Mouse (Mus musculus): Measurements from ENCODE around the gene Stk4. TPM values are rescaled to one million over a fixed set of nuclear protein-coding genes. Genes with fewer than 3 reads are reported as not detected.

Stk4 gene
- polyA plus RNA-seq, 1 experiment from 2014 or later = 80.1 TPM

DNA sequence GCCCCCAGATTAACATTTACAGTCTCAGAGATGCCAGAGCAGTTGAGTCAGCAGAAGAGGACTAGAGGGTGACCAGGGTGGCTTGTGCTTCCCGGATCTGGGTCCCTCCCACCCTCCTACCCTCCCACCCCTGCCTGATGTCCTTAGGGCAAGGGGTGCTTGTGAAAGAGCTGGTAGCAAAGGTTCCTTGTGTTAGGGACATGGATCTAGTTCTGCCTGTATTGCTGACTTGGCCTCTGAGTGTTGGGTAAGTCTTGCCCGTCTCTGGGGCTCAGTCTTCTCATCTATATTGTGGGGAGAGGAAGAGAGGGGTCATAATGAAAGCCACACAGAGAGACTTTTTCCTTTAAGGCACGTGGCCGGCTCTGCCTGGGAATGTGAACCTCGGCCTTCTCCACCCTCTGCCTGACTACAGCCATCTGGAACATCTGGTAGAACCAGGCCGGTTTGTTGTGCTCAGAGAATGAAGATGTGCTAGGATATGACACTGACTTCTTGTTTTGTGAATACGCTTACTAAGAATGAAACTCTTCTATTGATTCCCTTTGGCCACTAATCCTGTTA lies 112.7 kb downstream of the Stk4 start, which contains the start of gene Wfdc5:
TSS of gene Wfdc5 (minus strand) at position 51 of the 564 bp plus-strand sequence.
- no peaks in the 10 kb centered on the region for H3K36me3 ChIP-seq (ENCODE audit: inconsistent target)
- H3K27ac ChIP-seq = no peak within 1 kb of the TSS
- 89% methylated on average over 7 of the region's 7 CpGs for WGBS (ENCODE audit: missing documents)
- no peaks in the 10 kb centered on the region for H3K79me2 ChIP-seq (ENCODE audit: inconsistent target)
- no peak within 1 kb of the TSS for H3K4me3 ChIP-seq (ENCODE audit: inconsistent target)

- H3K27ac ChIP-seq = no peak overlapping the region
- H3K79me2 ChIP-seq (ENCODE audit: inconsistent target) = no peaks in the 10 kb centered on the region
- H3K4me3 ChIP-seq (ENCODE audit: inconsistent target) = no peak overlapping the region
- no peaks in the 10 kb centered on the region for H3K36me3 ChIP-seq (ENCODE audit: inconsistent target)
- WGBS (ENCODE audit: missing documents) = 96% methylated on average over 9 of the region's 9 CpGs
These were observed 113.2 kb downstream of the Stk4 start for GRCm38 (mm10) chr2:164183340-164183739.

GRCm38 (mm10) chr2:164184145-164184719 lies 114.1 kb downstream of the Stk4 start:
- H3K79me2 ChIP-seq (ENCODE audit: inconsistent target) = no peaks in the 10 kb centered on the region
- H3K27ac ChIP-seq = no peak overlapping the region
- no peak overlapping the region for H3K4me3 ChIP-seq (ENCODE audit: inconsistent target)
- WGBS (ENCODE audit: missing documents) = 47% methylated on average over 9 of the region's 9 CpGs
- H3K36me3 ChIP-seq (ENCODE audit: inconsistent target) = no peaks in the 10 kb centered on the region

- H3K27ac ChIP-seq = no peak overlapping the region
- H3K36me3 ChIP-seq (ENCODE audit: inconsistent target) = no peaks in the 10 kb centered on the region
- WGBS (ENCODE audit: missing documents) = 20% methylated on average over 5 of the region's 5 CpGs
- no peaks in the 10 kb centered on the region for H3K79me2 ChIP-seq (ENCODE audit: inconsistent target)
- no peak overlapping the region for H3K4me3 ChIP-seq (ENCODE audit: inconsistent target)
These were observed 118.6 kb downstream of the Stk4 start for GRCm38 (mm10) chr2:164188722-164189121.

- Histone ChIP-seq H3K79me2 (ENCODE audit: inconsistent target) (no peaks in the 10 kb centered on the region), H3K36me3 (ENCODE audit: inconsistent target) (no peaks in the 10 kb centered on the region), H3K4me3 (ENCODE audit: inconsistent target) (no peak within 1 kb of the TSS), H3K27ac (no peak within 1 kb of the TSS)
- 91% methylated on average over 6 of the region's 6 CpGs for WGBS (ENCODE audit: missing documents)
These were observed 120.5 kb downstream of the Stk4 start, which contains the start of gene Wfdc12 for GRCm38 (mm10) chr2:164190576-164190975. Wfdc12 (minus strand) TSS chr2:164190608.

GRCm38 (mm10) chr2:164192279-164192678 lies 122.2 kb downstream of the Stk4 start:
- Histone ChIP-seq H3K4me3 (ENCODE audit: inconsistent target) (no peak overlapping the region), H3K27ac (no peak overlapping the region), H3K36me3 (ENCODE audit: inconsistent target) (no peaks in the 10 kb centered on the region), H3K79me2 (ENCODE audit: inconsistent target) (no peaks in the 10 kb centered on the region)

GRCm38 (mm10) chr2:164194959-164195630 lies 125.0 kb downstream of the Stk4 start:
- Histone ChIP-seq H3K36me3 (ENCODE audit: inconsistent target) (no peaks in the 10 kb centered on the region), H3K4me3 (ENCODE audit: inconsistent target) (no peak overlapping the region), H3K27ac (no peak overlapping the region), H3K79me2 (ENCODE audit: inconsistent target) (no peaks in the 10 kb centered on the region)
- WGBS (ENCODE audit: missing documents) = 85% methylated on average over 5 of the region's 5 CpGs

DNA sequence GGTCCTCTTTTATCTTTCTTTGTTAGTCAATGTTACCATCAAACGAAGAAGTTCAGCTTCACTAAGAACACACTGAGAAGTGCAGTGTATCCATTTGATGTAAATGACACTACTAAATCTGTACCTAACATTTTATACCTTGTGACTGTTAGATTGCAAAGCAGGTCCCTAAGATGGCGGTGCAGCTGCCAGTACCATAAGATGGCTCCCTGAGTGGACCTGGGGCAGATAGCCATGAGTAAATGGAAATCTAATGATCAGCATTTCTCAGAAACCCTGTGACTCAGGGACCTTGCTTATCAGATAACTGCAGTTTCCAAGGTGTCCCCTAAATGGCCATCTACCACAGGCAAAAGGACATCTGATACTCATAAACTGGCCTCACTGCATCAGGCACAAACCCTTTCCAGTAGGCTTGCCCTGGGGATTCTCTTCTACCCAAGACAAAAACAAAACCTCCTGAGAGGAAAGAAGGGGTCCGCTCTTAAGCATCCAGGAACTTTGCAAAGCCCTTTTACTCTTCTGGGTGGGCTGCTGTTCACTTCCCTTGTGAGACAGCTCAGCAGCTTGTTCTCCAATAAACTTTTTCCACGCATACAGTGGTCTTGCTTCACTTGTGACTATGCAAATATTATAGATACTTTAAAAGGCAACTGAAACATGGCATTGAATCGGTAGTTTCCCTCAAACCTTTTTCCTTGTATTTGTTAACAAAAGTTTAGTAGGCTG lies 126.0 kb downstream of the Stk4 start:
- Histone ChIP-seq H3K79me2 (ENCODE audit: inconsistent target) (no peaks in the 10 kb centered on the region), H3K27ac (no peak overlapping the region), H3K36me3 (ENCODE audit: inconsistent target) (no peaks in the 10 kb centered on the region), H3K4me3 (ENCODE audit: inconsistent target) (no peak overlapping the region)
- whole genome bisulfite sequencing (ENCODE audit: missing documents) = 86% methylated on average over 5 of the region's 5 CpGs

DNA sequence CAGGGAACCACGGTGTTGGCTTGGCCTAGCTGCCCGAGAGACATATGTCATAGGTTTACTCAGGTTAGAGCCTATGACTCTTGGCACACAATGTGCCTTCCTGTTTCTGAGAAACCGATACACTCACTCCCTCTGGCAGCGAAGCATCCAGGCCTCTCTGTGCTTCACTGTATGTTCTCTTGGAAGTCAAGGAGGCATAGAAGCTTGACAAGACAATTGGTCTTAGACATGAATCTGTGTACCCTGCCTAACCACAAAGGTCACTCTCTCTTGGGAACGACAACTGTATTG lies 126.5 kb downstream of the Stk4 start:
- H3K36me3 ChIP-seq (ENCODE audit: inconsistent target) = no peaks in the 10 kb centered on the region
- no peak overlapping the region for H3K27ac ChIP-seq
- WGBS (ENCODE audit: missing documents) = 87% methylated on average over 5 of the region's 5 CpGs
- H3K79me2 ChIP-seq (ENCODE audit: inconsistent target) = no peaks in the 10 kb centered on the region
- no peak overlapping the region for H3K4me3 ChIP-seq (ENCODE audit: inconsistent target)

DNA sequence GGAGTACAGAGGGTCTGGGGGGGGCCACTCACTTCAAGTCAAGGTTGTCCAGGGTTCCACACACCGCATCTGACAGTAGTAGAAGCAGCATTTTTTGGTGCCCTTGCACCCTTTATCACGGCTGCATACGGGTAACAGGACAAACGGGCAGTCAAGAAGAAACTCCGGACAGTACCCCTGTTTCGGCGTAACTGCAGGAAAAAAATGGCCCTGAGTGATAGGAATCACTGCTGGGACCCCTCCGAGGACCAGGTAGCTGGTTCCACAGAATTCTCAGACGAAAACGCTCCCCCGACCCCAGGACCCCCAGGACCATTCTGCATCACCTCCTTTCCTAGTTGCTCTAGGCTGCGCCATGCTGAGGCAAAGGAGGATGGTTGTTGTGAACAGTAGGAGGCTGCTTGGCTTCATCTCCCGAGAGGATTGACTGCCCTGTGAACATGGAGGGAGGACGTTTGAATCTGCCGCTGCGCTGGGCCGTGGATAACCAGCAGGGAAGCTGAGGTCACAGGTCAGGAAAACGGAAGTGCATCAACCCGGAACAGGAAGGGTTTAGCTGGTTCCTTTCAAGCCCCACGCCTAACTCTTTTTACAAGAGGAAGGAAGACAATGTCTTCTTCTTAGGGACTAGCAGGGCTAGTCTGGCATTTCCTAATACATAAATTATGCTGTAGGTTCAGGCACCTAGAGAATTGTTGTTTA lies 129.7 kb downstream of the Stk4 start, which contains the start of gene Wfdc15a:
TSS of gene Wfdc15a (minus strand) at position 505 of the 702 bp plus-strand sequence.
- Histone ChIP-seq H3K79me2 (ENCODE audit: inconsistent target) (no peaks in the 10 kb centered on the region), H3K4me3 (ENCODE audit: inconsistent target) (no peak within 1 kb of the TSS), H3K27ac (no peak within 1 kb of the TSS), H3K36me3 (ENCODE audit: inconsistent target) (no peaks in the 10 kb centered on the region)
- WGBS (ENCODE audit: missing documents) = 79% methylated on average over 20 of the region's 20 CpGs

Other genes with a start within 250 kb of the Stk4 start
- gene Ccn5, start 249.5 kb upstream of the Stk4 start, polyA plus RNA-seq (2018) = not detected in 3 replicates
- gene Kcnk15, start 216.7 kb upstream of the Stk4 start, polyA plus RNA-seq (2018) = not detected in 3 replicates
- not detected in 3 replicates for gene Rims4, start 151.6 kb upstream of the Stk4 start, polyA plus RNA-seq (2018)
- 157 to 226 TPM (median 174 TPM) in 3 replicates for gene Ywhab, start 75.4 kb upstream of the Stk4 start, polyA plus RNA-seq (2018)
- gene Pabpc1l, start 44.9 kb upstream of the Stk4 start, polyA plus RNA-seq (2018) = not detected in 3 replicates
- 35.0 to 41.7 TPM (median 39.3 TPM) in 3 replicates for gene Tomm34, start 847 bp downstream of the Stk4 start, polyA plus RNA-seq (2018)
- gene Kcns1, start 100.8 kb downstream of the Stk4 start, polyA plus RNA-seq (2018) = not detected in 3 replicates
- not detected in 3 replicates for gene Wfdc5, start 112.4 kb downstream of the Stk4 start, polyA plus RNA-seq (2018)
- gene Wfdc12, start 120.3 kb downstream of the Stk4 start, polyA plus RNA-seq (2018) = not detected in 3 replicates
- not detected in 3 replicates for gene Wfdc15a, start 129.8 kb downstream of the Stk4 start, polyA plus RNA-seq (2018)
- not detected in 3 replicates for gene Wfdc15b, start 151.3 kb downstream of the Stk4 start, polyA plus RNA-seq (2018)
- gene Svs2, start 168.1 kb downstream of the Stk4 start, polyA plus RNA-seq (2018) = not detected in 3 replicates
- not detected in 3 replicates for gene Svs3b, start 186.3 kb downstream of the Stk4 start, polyA plus RNA-seq (2018)
- gene Svs4, start 208.1 kb downstream of the Stk4 start, polyA plus RNA-seq (2018) = not detected in 3 replicates
- gene Svs3a, start 218.9 kb downstream of the Stk4 start, polyA plus RNA-seq (2018) = not detected in 3 replicates
- gene Svs6, start 246.4 kb downstream of the Stk4 start, polyA plus RNA-seq (2018) = not detected in 3 replicates

All from macrophage (primary cell).